Mouse (Mus musculus): ENCODE measurements at regions not wholly inside any gene's neighbourhood (a gene's known extent, or its start where the extent isn't known, plus 50 kb on each side); places are given as distances from the start of the nearest gene placed in this dataset.

- ATAC-seq (replicated peaks; ENCODE audit: poor library complexity, severe bottlenecking): no peak
Observed at GRCm38 (mm10) chr7:72589241-72589668, 282.8 kb upstream of the Mctp2 start.

DNA sequence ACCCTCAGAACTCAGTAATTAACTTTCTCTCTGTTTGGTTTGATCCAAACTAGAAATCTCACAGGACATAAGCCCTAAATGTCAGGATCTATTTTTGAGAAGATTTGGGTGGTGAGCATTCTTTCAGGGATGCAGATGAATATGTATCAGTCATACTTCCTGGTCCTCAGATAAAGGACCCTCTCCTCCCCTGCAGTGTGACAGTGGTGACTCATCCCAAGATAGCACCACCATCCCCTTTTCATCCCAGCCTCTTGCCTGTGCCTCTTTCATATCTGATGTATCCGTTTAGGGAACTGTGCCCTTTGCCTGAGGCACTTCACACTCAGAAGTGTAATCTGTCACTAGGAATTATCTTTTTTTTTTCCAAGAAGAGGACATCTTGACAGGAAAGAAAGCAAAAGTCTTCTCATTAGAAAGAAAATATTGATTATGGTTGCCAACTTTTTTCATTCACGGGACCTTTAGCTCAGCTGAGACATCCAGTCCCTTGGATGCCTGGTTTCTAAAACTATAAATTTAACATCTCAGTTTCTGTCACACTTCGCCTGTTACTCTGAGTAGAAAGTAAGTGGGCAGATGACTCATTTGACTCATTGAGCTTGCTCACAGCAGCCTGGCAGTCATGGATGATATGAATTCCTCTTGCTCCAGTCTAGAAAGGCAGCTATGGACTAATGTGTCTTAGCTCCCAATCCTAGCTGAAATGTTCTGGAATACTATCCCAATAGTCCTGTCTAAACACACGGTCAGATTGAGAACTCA is 284.1 kb upstream of the Mctp2 start:
- ATAC-seq (replicated peaks; ENCODE audit: poor library complexity, severe bottlenecking): no peak

DNA sequence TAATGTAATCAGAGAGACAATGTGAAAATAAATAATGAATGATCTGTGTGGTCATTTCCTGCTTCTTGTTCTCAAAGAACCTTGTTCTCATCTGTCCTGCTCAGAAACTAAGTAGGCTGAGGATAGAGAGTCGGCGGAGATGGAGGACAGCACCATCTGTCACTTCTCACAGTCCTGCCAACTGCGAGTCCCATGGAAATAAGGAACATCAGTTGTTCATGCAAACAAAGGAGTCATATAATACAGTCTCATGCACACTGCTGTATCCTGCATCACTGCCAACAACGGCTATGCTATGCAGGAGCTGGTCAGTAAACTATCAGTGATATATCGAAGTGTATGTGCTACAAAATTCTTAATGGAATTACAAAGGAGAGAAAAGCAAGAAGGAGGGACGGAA is 285.7 kb upstream of the Mctp2 start:
- no peak for ATAC-seq (replicated peaks; ENCODE audit: poor library complexity, severe bottlenecking)

DNA sequence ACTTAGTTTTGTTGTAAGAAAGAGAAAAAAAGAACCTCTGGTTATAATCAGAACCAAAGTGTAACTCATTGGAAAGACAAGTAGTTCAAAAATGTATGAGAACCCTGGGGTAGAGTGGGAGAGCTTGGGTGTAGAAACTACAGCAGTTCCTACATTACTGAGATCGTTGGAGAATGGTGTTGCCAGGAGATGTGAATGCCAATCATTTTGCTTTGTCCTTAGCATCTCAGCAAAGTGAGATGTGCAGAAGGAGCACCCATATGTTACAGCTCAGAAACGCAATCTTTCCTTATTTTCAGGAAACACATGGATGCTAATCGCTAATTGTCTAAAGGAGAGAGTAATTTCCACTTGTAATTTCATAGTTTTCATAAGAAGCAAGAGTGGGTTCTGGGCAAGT is 286.2 kb upstream of the Mctp2 start:
- ATAC-seq (replicated peaks; ENCODE audit: poor library complexity, severe bottlenecking): no peak

- no peak for ATAC-seq (replicated peaks; ENCODE audit: poor library complexity, severe bottlenecking)
Observed at GRCm38 (mm10) chr7:72593259-72593658, 286.9 kb upstream of the Mctp2 start.

- no peak for ATAC-seq (replicated peaks; ENCODE audit: poor library complexity, severe bottlenecking)
Observed at GRCm38 (mm10) chr7:72594741-72595140, 288.3 kb upstream of the Mctp2 start.

DNA sequence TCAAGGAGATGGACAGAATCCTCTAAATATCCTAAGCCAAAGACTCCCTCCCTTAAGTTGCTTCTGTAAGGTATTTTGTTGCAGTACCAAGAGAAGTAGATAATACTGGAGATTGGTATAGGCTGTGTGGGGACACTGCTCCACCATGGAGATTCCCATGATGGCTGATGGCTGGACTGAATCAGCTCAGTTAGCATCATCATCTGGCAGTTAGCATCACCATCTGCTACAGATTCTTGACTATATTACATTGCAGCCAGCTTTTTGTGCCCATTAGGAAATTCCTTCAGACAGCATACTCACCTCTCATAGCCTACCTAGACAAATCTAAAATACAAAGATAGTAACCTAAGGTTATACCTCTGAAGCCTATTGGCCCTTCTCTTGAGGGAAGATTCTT is 290.6 kb upstream of the Mctp2 start:
- no peak for ATAC-seq (replicated peaks; ENCODE audit: poor library complexity, severe bottlenecking)

DNA sequence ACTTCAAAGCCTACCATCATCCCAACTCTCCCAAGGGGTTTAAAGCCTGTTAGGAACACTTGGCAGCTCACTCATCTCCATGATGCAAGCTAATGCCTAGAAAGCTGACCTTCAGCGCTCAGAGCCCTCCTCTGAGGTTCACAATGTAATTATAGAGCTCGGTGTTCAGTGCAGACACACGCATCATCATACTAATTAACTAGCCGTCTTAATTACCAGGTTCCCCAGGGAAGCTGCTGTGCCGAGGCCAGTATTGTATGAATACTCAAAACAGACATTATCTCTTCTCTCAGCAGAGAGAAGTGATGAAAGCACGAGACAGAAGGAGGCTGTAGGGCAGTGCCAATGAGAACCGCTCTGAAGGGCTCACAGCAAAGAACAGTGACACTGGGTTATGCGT is 295.5 kb upstream of the Mctp2 start:
- ATAC-seq (replicated peaks; ENCODE audit: poor library complexity, severe bottlenecking): no peak

DNA sequence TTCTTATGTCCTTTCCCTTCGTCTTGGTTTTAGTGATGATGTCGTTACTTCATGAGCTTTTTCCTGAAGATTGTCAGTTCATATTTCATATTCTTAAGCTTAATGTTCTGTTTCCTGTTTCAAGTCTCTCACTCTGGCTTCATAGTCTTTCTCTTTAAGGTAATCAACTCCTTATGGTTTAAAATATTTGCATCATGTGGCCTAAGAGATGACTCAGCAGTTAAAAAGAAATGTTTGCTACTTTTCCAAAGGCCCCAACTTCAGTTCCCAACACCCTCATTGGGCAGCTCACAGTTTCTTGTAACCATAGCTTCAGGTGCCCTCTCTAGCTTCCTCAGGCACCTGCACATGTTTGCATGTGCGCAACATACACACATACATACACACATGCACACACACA is 303.4 kb upstream of the Mctp2 start:
- no peak for ATAC-seq (replicated peaks; ENCODE audit: poor library complexity, severe bottlenecking)

- no peak for ATAC-seq (replicated peaks; ENCODE audit: poor library complexity, severe bottlenecking)
Observed at GRCm38 (mm10) chr7:72615232-72615631, 308.8 kb upstream of the Mctp2 start.

DNA sequence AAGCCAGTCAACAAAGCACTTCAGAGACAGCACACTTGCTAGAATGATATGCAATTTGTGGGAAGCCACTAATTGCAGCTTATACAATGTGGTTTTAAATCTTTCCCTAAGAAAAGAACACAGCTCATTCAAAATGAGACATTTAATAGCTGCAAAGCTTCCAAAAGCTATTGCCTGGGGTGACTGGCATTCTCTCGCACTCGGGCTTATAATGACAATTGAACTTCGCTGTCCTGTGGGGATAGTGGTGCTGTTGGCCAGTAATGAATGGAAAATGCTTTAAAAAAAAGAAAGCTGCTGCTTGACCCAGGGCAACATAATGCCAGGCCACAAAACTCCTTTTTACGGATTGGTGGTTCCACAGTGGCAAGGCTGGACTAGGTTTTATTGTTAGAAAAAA is 321.0 kb upstream of the Mctp2 start:
- no peak for ATAC-seq (replicated peaks; ENCODE audit: poor library complexity, severe bottlenecking)

GRCm38 (mm10) chr7:72639566-72639965 is 333.2 kb upstream of the Mctp2 start:
- no peak for ATAC-seq (replicated peaks; ENCODE audit: poor library complexity, severe bottlenecking)

DNA sequence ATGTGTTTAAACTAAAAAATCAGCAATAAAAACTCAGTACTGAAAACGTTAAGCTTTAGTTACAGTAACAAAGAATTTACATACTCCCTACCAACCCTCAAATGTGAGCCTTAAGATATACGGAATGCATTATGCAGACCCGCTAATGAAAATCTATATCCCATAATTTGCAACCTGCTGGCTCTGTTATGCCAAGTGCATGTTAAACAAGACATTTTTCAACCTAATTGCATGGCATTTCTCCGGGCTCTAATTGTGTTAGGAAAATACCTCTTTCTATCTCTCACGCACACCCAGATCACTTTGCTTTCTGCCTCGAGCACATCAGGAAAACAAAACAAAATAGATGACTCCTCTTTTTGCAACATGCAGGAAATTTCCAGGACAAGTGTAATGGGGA is 368.6 kb upstream of the Mctp2 start:
- ATAC-seq (replicated peaks; ENCODE audit: poor library complexity, severe bottlenecking): no peak

DNA sequence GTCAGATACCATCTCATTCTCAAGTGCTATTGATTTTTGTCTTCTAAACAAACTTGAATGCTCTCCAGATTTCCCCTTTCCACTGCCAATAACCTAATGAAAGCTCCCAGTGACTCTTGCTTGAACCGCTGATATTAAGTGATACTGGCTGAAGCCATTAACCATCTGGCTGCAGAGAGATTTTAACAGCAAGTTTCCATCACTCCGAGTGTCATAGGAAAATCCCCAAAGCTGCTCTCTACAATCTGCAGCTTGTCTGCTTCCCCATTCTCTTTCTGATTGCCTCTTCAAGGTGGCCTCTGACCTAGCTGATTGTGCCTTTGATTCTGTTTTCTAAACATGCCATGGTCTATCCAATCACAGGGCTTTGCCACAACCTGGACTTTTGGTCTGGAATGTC is 379.4 kb upstream of the Mctp2 start:
- no peak for ATAC-seq (replicated peaks; ENCODE audit: poor library complexity, severe bottlenecking)

- no peak for ATAC-seq (replicated peaks; ENCODE audit: poor library complexity, severe bottlenecking)
Observed at GRCm38 (mm10) chr7:72687356-72687755, 380.9 kb upstream of the Mctp2 start.

- no peak for ATAC-seq (replicated peaks; ENCODE audit: poor library complexity, severe bottlenecking)
Observed at GRCm38 (mm10) chr7:72691396-72691795, 385.0 kb upstream of the Mctp2 start.

DNA sequence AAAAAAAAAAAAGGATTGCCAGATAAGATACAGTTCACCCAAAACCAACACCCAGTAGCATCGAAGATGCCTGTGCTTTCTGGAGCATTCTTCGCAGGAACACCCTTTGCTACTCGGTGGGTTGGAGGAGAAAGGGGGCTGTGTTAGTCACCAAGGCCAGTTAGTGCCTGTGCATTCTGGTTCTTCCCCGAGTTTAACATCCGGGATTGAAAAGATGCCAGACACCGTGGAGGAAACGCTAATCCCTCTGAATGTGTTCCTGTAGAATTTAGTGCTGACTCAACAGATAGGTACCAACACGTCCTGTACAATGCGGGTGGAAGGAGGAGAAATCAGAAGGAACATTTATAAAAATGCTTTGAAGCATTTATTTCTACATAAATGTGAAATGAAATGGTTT is 385.5 kb upstream of the Mctp2 start:
- no peak for ATAC-seq (replicated peaks; ENCODE audit: poor library complexity, severe bottlenecking)

DNA sequence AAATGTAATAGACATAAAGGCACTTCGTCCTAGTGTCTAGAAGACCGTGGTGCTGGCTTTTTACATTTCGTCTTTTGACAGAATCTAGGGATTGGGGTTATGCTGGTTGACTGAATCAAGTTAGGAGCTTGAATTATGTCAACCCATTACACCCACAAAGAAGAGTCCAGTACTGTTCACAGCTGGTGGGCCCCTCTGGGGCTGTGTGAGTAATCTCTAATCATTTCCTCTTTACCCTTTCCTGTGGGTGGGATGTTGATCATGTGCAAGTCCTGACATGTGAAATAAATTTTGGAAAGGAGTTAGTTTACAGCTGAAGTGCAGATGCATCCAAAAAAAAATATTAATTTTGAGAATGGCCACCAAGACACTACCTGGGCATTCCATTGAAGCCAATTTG is 390.3 kb upstream of the Mctp2 start:
- no peak for ATAC-seq (replicated peaks; ENCODE audit: poor library complexity, severe bottlenecking)

GRCm38 (mm10) chr7:72703652-72704341 is 397.4 kb upstream of the Mctp2 start:
- no peak for ATAC-seq (replicated peaks; ENCODE audit: poor library complexity, severe bottlenecking)

DNA sequence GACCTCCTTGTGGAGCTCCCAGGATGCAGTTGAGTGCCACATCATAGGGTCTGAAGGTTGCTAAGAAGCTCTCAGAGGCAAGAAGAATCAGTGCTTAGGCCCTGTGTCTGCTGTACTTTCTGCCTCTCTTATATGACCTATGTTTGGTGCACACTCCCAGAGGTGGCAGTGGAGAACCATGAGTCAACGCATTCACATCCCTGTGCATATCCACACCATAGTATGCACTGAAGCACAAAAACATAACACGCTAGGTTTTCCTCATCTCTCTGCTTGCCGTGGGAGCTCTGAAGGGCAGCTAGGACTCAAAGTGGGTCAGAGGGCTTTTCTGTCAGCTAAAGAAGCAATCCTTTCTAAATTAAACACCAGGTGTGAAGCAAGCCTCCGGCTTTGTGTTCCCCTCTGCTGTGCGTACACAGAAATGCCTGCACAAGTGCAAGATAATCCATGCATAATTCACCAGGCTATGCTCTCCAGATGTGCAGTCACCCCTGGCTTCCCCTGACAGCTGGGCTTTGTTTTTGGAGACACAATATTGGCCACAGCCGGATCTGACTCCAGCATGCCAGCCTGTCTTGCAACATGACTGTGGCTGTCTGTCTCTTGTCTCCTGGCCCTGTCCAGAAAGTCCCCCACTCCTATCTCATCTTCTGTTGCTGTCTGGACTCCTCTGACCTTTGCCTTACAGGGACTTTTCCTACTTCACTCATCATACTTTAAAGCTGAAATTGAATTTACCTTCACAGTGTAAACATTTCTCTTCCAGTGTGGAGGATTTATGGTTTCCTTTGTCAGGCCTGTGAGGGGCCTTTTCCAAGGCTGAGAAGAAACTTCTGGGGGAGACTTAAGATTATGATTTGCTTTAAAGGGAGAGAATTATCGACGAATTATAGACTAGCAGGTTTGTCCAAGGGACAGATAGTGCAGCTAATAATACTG is 405.1 kb upstream of the Mctp2 start:
- no peak for ATAC-seq (replicated peaks; ENCODE audit: poor library complexity, severe bottlenecking)

DNA sequence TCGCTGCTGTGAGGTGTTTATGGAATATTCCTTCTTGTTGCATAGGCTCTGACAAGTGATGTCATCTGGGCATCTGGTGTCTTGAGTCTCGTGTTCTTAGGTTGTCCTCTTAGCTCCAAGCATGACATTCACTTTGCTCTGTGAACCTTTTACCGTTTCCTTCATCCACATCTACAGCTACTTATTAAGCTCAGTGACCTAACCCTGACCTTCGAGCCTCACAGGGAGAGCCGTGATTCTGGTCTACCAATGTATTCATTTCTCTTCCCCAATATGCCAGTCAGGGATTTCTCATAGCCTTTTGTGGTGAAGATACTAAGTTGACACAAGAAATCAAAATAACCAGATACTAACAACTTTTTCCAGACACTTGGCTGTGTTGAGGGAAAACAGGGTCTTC is 409.0 kb upstream of the Mctp2 start:
- ATAC-seq (replicated peaks; ENCODE audit: poor library complexity, severe bottlenecking): no peak
